25 mouse cellular contexts compared by ENCODE assay signal in genomic region chr3:14907271-14907670, GRCm38 (mm10). TPM values are rescaled to one million over a fixed set of nuclear protein-coding genes. Genes with fewer than 3 reads are reported as not detected.
"Had no signal": no experiment of that assay in that cellular context is flagged by ENCODE, and none has a peak within 500 bp of the region (broad histone marks: within the 10 kb centered on the region; RNA-seq: fewer than 3 reads in every experiment).

No protein-coding gene starts in this region.

- H3K4me3 ChIP-seq: heart, embryonic 10.5 days; heart, embryonic 12.5 days; hindbrain, embryonic 10.5 days; hindbrain, embryonic 12.5 days; intestine, embryonic 15.5 days; layer of hippocampus, adult 2 months; left cerebral cortex, adult 2 months; limb, embryonic 10.5 days; limb, embryonic 12.5 days; liver, embryonic 12.5 days; liver, embryonic 15.5 days had no signal

- H3K4me2 ChIP-seq: heart, embryonic 12.5 days; hindbrain, embryonic 12.5 days; hindbrain, embryonic 14.5 days; intestine, embryonic 15.5 days; limb, embryonic 12.5 days; liver, embryonic 12.5 days; liver, embryonic 15.5 days had no signal

- H3K27me3 ChIP-seq: heart, embryonic 12.5 days; hindbrain, embryonic 12.5 days; intestine, embryonic 15.5 days; limb, embryonic 12.5 days; liver, embryonic 12.5 days; liver, embryonic 15.5 days had no signal

- H3K9me3 ChIP-seq: heart, embryonic 10.5 days; heart, embryonic 12.5 days; hindbrain, embryonic 10.5 days; hindbrain, embryonic 12.5 days; intestine, embryonic 15.5 days; limb, embryonic 10.5 days; limb, embryonic 12.5 days; liver, embryonic 12.5 days; liver, embryonic 15.5 days had no signal

- ATAC-seq: hindbrain, embryonic 16.5 days; inflammation-experienced regulatory T-cells, adult 6 months; intestine, embryonic 15.5 days; intestine, postnatal 0 days; liver, embryonic 12.5 days had no signal

- H3K36me3 ChIP-seq: hindbrain, embryonic 12.5 days; intestine, embryonic 15.5 days; limb, embryonic 10.5 days; limb, embryonic 12.5 days had no signal

- DNase-seq: gastrocnemius, postnatal 14 days; gastrocnemius, postnatal 36 days; heart, adult 18-20 months; heart, postnatal 10 days; heart, postnatal 4 days; kidney, adult 18-20 months; kidney, adult 8-10 months; kidney, postnatal 10 days; kidney, postnatal 25 days; kidney, postnatal 4 days had no signal

- H3K9ac ChIP-seq: heart, embryonic 12.5 days; hindbrain, embryonic 12.5 days; hindbrain, embryonic 14.5 days; intestine, embryonic 15.5 days; limb, embryonic 12.5 days; liver, embryonic 12.5 days; liver, embryonic 15.5 days had no signal

- H3K4me1 ChIP-seq: heart, embryonic 10.5 days; hindbrain, embryonic 10.5 days; hindbrain, embryonic 12.5 days; intestine, embryonic 15.5 days; limb, embryonic 10.5 days; limb, embryonic 12.5 days; liver, embryonic 12.5 days had no signal

- H3K27ac ChIP-seq: heart, embryonic 10.5 days; hindbrain, embryonic 10.5 days; hindbrain, embryonic 12.5 days; hindbrain, embryonic 14.5 days; intestine, embryonic 15.5 days; layer of hippocampus, adult 2 months; left cerebral cortex, adult 2 months; limb, embryonic 10.5 days; limb, embryonic 12.5 days; liver, embryonic 15.5 days had no signal

RNA-seq across cellular contexts. Expression of gene Car3, which starts 44.0 kb away (rescaled TPM):
- polyA plus RNA-seq: inflammation-experienced regulatory T-cells, adult 6 months had no signal
